Mouse (Mus musculus) limb, embryonic 12.5 days (tissue): ENCODE results near the gene Isca2. TPM values are rescaled to one million over a fixed set of nuclear protein-coding genes. Genes with fewer than 3 reads are reported as not detected.

Experiments
- ATAC-seq: fragments of 200-750 bp; cut with Nextera tagmentation; 2 replicates; pipeline ENCODE4 v1.8.0; 2017; ENCODE audit warnings: low read depth, moderate TSS enrichment; ENCODE audit not compliant: insufficient number of reproducible peaks, insufficient read depth, low FRiP score, low TSS enrichment
- H3K27ac ChIP-seq: fragments of 300-500 bp; sonication (generic); 2 replicates; pipeline ENCODE4 v1.5.1; 2016; ENCODE audit warnings: mild to moderate bottlenecking, moderate library complexity
- H3K27me3 ChIP-seq: fragments of 300-500 bp; sonication (generic); 2 replicates; pipeline ENCODE4 v1.6.1; 2016; ENCODE audit warnings: mild to moderate bottlenecking, moderate library complexity
- H3K36me3 ChIP-seq: fragments of 300-500 bp; sonication (generic); 2 replicates; pipeline ENCODE4 v1.6.1; 2016; ENCODE audit warnings: mild to moderate bottlenecking, moderate library complexity
- H3K4me1 ChIP-seq: fragments of 300-500 bp; sonication (generic); replicated peaks from 2 replicates; pipeline ENCODE4 v1.6.1; 2016
- H3K4me2 ChIP-seq: fragments of 300-500 bp; sonication (generic); 2 replicates; pipeline ENCODE4 v1.6.1; 2016; ENCODE audit warnings: mild to moderate bottlenecking, moderate library complexity
- H3K4me3 ChIP-seq: fragments of 300-500 bp; sonication (generic); replicated peaks from 2 replicates; pipeline ENCODE4 v1.5.1; 2016; ENCODE audit warnings: mild to moderate bottlenecking
- H3K9ac ChIP-seq: fragments of 300-500 bp; sonication (generic); replicated peaks from 2 replicates; pipeline ENCODE4 v1.6.1; 2016; ENCODE audit warnings: mild to moderate bottlenecking, moderate library complexity
- H3K9me3 ChIP-seq: fragments of 300-500 bp; sonication (generic); 2 replicates; pipeline ENCODE4 v1.6.1; 2016; ENCODE audit warnings: mild to moderate bottlenecking, moderate library complexity
- WGBS: fragments of 180-500 bp; shearing (Covaris S2); methylation state at CpG from one replicate; pipeline ENCODE4 v1.1.7; 2016; 5-methylcytosine and 5-hydroxymethylcytosine counted together
- polyA plus RNA-seq: library from polyadenylated mRNA; unstranded; fragments of >200 nt; fragmentation: Nextera tagmentation; extraction: Ambion mirVana; gene quantifications from 2 replicates; pipeline ENCODE4 v1.2.1, GENCODE M21; 2016

Isca2 gene
- polyA plus RNA-seq, 1 experiment from 2014 or later: 145 TPM

DNA sequence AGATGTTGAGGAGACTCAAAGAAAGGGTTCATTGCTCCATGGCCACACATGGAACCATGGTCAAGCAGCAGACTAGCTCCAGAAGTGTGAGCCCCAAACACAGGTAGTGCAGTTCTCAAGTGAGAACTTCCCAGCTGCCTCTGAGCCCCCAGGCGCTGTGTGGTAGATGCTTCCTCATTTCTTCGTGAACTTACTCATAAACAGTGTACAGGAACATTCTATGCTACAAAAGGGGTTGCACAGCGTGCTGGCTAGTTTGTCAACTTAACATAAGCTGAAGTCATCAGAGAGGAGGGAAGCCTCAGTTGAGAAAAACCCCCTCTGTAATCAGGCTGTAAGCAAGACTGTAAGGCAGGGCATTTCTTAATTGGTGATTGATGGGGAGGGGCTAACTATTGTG lies 29.6 kb downstream of the Isca2 start:
- no peaks in the 10 kb centered on the region for H3K27me3 ChIP-seq
- no peak overlapping the region for H3K9ac ChIP-seq
- no peak overlapping the region for H3K27ac ChIP-seq
- no peak overlapping the region for H3K4me3 ChIP-seq
- H3K4me2 ChIP-seq: no peak overlapping the region
- H3K4me1 ChIP-seq: peaks cover 21% of the 10 kb centered on the region
- no peak for ATAC-seq
- WGBS: 86% methylated on average over 3 of the region's 3 CpGs
- no peaks in the 10 kb centered on the region for H3K9me3 ChIP-seq
- H3K36me3 ChIP-seq: no peaks in the 10 kb centered on the region

DNA sequence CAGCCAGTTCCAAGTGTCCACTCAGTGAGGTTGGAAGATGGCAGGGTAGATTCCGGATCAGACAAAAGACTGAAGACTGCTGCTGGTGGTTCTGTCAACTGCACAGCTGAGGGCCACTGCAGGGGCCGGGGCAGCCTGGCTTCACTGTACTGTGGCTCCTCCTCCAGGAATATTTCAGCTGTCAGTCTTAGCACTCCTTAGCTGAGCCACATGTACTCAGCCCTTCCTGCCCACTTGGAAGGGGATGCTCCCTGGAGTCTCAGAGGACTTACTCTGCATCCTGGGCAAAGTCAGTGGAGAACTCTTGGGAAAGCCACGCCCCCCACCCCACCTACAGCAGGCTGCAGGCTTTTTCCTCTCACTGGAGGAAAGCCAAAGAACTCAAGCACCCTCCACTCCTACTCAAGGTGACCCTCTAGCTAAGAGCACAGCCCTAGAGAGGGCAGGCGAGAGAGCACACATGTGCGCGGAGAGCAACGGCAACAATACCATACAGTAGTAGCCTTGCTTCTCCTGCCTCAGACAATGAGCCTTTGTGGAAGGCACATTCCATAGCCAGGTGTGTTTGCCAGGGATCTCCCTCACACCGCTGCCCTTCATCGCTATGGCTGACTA lies 32.3 kb downstream of the Isca2 start:
- Histone ChIP-seq H3K4me2 (no peak overlapping the region), H3K9me3 (no peaks in the 10 kb centered on the region), H3K27ac (no peak overlapping the region), H3K4me3 (no peak overlapping the region), H3K4me1 (peaks cover 21% of the 10 kb centered on the region), H3K36me3 (no peaks in the 10 kb centered on the region), H3K27me3 (no peaks in the 10 kb centered on the region), H3K9ac (no peak overlapping the region)
- 0 out of 2 replicates have a peak, but pooled peaks have one; percentile 32 for ATAC-seq
- 63% methylated on average over 9 of the region's 9 CpGs for WGBS

DNA sequence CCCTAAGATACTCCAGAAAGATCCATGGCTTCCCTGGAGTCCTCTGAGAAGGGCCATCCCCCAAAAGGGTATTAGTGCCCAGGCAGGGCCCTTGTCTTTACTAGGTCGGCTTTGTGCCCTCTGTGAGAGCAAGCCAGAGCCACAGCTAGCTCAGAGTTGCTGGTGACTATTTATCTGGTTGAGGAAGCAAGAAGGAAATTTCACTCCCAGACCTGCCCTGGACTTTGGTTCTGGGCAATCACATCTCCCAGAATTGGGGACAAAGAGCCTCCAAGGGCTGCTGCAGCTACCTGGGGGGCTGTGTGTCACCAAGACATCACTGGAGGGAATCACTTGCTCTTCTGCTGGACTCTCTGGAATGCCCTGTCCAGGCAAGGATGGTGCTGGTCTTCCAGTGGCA lies 33.0 kb downstream of the Isca2 start:
- WGBS: 76% methylated on average over 1 of the region's 1 CpGs
- H3K4me3 ChIP-seq: no peak overlapping the region
- H3K27ac ChIP-seq: no peak overlapping the region

DNA sequence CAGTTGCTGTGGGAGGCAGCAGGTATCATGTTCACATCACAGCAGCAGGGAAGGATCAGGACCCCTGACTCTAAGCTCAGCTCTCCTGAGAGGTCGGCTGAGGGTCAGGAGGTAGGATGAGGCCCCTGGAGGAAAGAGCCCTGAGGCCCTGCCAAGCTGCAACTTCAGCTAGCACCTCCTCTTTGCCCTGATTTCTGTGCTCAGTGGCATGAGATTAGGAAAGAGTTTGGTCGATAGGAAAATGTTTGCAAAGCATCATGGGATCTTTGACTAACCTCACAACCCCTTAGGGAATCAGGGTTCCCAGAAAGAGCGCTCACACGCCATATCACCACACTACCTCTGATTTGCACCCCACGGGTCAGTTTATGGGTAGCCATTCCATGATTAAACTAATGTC lies 33.7 kb downstream of the Isca2 start:
- ATAC-seq: no peak
- no peak overlapping the region for H3K4me2 ChIP-seq
- H3K9me3 ChIP-seq: no peaks in the 10 kb centered on the region
- no peaks in the 10 kb centered on the region for H3K36me3 ChIP-seq
- 52% methylated on average over 5 of the region's 5 CpGs for WGBS
- H3K4me1 ChIP-seq: peaks cover 21% of the 10 kb centered on the region
- no peak overlapping the region for H3K4me3 ChIP-seq
- no peak overlapping the region for H3K9ac ChIP-seq
- H3K27ac ChIP-seq: no peak overlapping the region
- no peaks in the 10 kb centered on the region for H3K27me3 ChIP-seq

More for the DNA sequence above, 33.0 kb downstream of the Isca2 start:
- no peaks in the 10 kb centered on the region for H3K9me3 ChIP-seq
- H3K27me3 ChIP-seq: no peaks in the 10 kb centered on the region
- H3K36me3 ChIP-seq: no peaks in the 10 kb centered on the region
- ATAC-seq: no peak
- peaks cover 21% of the 10 kb centered on the region for H3K4me1 ChIP-seq
- no peak overlapping the region for H3K9ac ChIP-seq
- no peak overlapping the region for H3K4me2 ChIP-seq

DNA sequence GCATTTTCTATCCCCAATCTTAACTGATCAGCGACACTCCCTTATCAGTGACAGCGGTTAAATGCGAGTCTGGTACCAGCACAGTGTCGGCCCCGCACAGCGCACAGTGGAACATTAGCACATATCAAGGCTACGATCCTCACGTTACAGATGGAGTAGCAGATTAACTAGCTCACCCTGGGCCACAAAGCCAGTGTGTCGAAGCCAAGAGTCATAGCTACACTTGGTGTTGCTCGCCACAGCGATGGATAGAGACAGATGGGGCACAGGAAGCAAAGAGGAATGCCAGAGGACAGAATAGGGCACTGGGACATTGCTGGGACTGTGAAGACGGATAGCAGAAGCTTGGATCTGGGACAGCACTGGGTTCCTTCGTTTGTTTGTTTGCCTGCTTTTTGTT lies 34.3 kb downstream of the Isca2 start:
- Histone ChIP-seq H3K4me3 (no peak overlapping the region), H3K4me2 (no peak overlapping the region), H3K27ac (no peak overlapping the region), H3K9me3 (no peaks in the 10 kb centered on the region), H3K27me3 (no peaks in the 10 kb centered on the region), H3K36me3 (no peaks in the 10 kb centered on the region), H3K4me1 (peaks cover 21% of the 10 kb centered on the region), H3K9ac (no peak overlapping the region)
- WGBS: 82% methylated on average over 13 of the region's 13 CpGs
- ATAC-seq: no peak

DNA sequence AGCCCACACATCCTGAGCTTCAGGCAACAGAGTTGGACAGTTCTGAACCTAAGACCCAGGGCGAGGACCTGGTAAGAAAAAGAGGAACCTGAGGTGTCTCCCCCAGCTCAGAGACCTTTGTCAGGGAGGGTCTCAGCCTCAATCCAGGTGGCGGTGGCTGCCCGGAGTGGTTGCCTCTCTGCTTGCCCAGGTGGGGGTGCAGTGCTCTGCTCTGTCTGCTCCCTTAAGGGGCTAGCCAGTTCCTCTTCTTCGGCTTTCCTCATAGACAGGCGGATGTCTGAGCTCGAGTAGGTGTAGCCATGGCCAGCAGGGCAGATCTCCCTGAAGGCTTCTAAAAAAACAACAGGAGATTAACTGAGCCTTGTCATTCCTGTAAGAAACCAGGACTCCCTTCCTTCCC lies 36.0 kb downstream of the Isca2 start:
- Histone ChIP-seq H3K4me3 (no peak overlapping the region), H3K27me3 (no peaks in the 10 kb centered on the region), H3K27ac (no peak overlapping the region), H3K9me3 (no peaks in the 10 kb centered on the region), H3K4me1 (peaks cover 21% of the 10 kb centered on the region), H3K36me3 (no peaks in the 10 kb centered on the region), H3K9ac (no peak overlapping the region), H3K4me2 (no peak overlapping the region)
- WGBS: 78% methylated on average over 6 of the region's 6 CpGs
- no peak for ATAC-seq

DNA sequence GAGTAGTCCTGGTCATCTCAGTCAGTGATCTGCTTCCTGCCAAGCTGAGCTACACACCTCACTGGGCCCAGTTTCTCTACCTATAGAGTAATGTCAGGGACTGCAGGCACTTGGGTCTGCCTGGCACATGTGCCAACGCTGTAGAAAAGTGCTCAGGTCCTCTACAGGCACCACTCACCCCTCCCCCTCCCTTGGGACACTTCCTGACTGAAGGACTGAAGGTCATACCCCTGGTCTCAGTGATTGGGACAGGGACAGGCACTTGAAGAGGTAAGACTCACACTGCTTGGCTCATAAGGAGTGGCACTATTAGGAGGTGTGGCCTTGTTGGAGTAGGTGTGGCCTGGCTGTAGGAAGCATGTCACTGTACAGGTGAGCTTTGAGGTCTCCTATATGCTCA lies 37.8 kb downstream of the Isca2 start:
- 78% methylated on average over 1 of the region's 1 CpGs for WGBS
- Histone ChIP-seq H3K9me3 (no peaks in the 10 kb centered on the region), H3K9ac (no peak overlapping the region), H3K27ac (no peak overlapping the region), H3K4me2 (no peak overlapping the region), H3K36me3 (no peaks in the 10 kb centered on the region), H3K4me3 (no peak overlapping the region), H3K27me3 (no peaks in the 10 kb centered on the region), H3K4me1 (peaks cover 12% of the 10 kb centered on the region)
- ATAC-seq: no peak

DNA sequence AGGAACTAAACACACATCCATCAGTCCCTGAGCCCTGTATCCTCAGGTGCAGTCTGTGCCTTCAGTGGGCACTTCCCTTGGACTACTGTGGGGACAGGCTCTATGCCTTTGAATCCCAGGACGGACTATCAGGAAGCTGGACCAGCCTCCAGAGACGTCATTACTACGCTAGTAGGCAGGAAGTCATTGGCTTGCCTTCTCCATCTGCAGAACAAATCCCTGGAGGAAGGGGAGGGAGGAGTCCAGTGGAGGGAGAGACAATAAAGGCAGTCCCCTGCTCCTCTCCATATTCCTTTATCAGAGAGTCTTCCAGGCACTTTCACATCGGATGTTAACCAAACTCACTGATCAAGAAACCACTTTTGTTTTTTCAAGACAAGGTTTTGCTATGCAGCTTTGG lies 38.5 kb downstream of the Isca2 start:
- ATAC-seq: no peak
- Histone ChIP-seq H3K9me3 (no peaks in the 10 kb centered on the region), H3K4me1 (peaks cover 5% of the 10 kb centered on the region; the same call in 1 of the 2 replicates), H3K9ac (no peak overlapping the region), H3K27me3 (no peaks in the 10 kb centered on the region), H3K4me3 (no peak overlapping the region), H3K4me2 (no peak overlapping the region), H3K27ac (no peak overlapping the region), H3K36me3 (no peaks in the 10 kb centered on the region)
- 57% methylated on average over 4 of the region's 4 CpGs for WGBS

DNA sequence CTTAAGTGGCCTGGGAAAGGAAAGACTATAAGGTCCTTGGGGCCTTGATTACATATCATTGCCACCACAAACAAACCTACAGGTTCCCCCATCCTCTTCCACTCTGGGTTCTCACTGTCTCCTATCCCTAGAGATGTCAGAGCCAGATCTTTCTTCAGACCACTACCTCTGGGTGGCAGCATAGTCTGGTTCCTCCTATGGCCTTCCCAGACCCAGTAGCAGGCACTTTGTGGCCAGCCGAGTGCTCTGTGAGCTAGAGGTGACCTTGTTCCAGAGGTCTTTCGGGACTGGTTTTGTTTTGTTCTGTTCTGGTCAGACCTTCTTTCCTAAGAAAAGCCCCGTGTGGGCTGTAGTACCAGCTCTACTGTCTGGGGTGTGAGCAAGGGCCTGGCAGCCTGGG lies 39.0 kb downstream of the Isca2 start:
- H3K27me3 ChIP-seq: no peaks in the 10 kb centered on the region
- ATAC-seq: no peak
- no peaks in the 10 kb centered on the region for H3K4me1 ChIP-seq
- H3K4me3 ChIP-seq: no peak overlapping the region
- H3K36me3 ChIP-seq: no peaks in the 10 kb centered on the region
- H3K9ac ChIP-seq: no peak overlapping the region
- no peak overlapping the region for H3K4me2 ChIP-seq
- WGBS: 53% methylated on average over 3 of the region's 3 CpGs
- H3K27ac ChIP-seq: no peak overlapping the region
- H3K9me3 ChIP-seq: no peaks in the 10 kb centered on the region

DNA sequence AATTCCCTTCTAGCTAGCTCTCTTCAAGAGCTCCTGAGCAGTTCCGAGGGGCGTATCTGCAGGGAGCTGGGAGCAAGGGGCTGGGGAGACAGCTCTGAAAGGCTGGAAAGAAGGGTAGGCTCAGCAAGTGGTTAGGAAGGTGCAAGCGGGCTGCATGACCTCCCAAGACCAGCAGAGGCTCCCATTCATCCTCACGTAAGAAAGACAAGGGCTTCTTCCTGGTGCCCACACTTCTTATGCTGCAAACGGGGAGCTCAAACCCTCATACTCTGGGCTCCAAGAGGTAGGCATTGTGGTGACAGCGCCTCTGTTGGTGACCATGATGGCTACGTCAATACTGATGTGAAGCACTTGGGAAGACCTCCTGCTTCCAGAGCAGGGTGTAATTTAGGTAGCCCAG lies 40.7 kb downstream of the Isca2 start:
- H3K4me3 ChIP-seq: no peak overlapping the region
- no peaks in the 10 kb centered on the region for H3K36me3 ChIP-seq
- 44% methylated on average over 7 of the region's 7 CpGs for WGBS
- H3K27ac ChIP-seq: no peak overlapping the region
- no peaks in the 10 kb centered on the region for H3K27me3 ChIP-seq
- no peak overlapping the region for H3K4me2 ChIP-seq
- no peaks in the 10 kb centered on the region for H3K9me3 ChIP-seq
- H3K4me1 ChIP-seq: no peaks in the 10 kb centered on the region
- no peak overlapping the region for H3K9ac ChIP-seq
- no peak for ATAC-seq

DNA sequence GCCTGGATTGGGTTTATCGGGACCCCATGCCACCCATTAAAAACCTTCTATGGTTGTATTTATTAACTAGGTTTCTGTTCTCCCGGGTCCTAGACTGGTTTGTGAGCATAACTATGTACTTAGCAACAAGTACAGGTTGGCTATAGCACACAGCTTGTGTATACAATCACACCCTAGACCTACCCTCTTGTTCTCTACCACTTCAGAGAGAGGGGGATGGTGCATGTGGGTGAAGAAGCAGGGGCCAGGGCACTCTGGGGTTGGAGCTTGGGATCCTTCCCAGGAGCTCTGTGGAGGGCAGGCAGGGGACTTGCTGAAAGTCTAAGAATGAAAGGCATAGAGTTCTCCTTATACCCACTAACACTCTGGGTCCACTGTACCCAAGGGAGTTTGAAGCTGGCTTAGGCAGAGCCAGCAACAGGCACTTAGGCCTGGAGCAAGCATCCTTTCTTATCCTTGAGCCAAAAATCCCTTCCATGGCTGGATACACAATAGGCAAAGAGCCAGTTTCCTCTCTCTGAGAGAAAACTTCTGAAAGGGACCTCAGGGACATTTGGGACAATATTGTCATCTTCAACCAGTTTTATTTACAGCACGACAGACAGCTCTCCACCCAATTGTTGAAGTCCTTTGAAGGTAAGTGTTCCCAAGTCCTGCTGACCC lies 41.7 kb downstream of the Isca2 start:
- no peak overlapping the region for H3K4me2 ChIP-seq
- H3K9ac ChIP-seq: no peak overlapping the region
- H3K36me3 ChIP-seq: no peaks in the 10 kb centered on the region
- no peaks in the 10 kb centered on the region for H3K9me3 ChIP-seq
- ATAC-seq: no peak
- no peak overlapping the region for H3K27ac ChIP-seq
- peaks cover 3% of the 10 kb centered on the region; the same call in 1 of the 2 replicates for H3K27me3 ChIP-seq
- H3K4me1 ChIP-seq: no peaks in the 10 kb centered on the region
- WGBS: 64% methylated on average over 3 of the region's 3 CpGs
- H3K4me3 ChIP-seq: no peak overlapping the region

DNA sequence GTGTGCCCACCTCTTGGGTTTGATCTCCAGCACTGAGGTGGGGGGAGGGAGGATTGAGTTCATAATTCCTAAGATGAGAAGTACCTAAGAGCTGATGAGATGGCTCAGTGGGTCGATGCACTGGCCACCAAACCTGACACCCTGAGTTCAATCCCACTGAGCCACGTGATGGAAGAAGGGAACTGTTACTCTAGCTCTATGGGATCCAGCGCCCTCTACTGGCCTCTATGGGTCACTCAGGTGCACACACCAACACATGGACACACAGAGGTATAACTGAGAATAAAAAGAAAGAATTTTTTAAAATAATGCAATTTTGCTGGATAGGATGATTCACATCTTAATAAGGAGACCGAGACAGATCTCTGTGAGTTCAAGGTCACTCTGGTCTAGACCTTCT lies 45.4 kb downstream of the Isca2 start:
- H3K9ac ChIP-seq: no peak overlapping the region
- WGBS: 63% methylated on average over 4 of the region's 4 CpGs
- H3K9me3 ChIP-seq: no peaks in the 10 kb centered on the region
- no peak overlapping the region for H3K27ac ChIP-seq
- H3K4me3 ChIP-seq: no peak overlapping the region
- H3K4me1 ChIP-seq: no peaks in the 10 kb centered on the region
- peaks cover 11% of the 10 kb centered on the region; the same call in 1 of the 2 replicates for H3K27me3 ChIP-seq
- H3K36me3 ChIP-seq: no peaks in the 10 kb centered on the region
- ATAC-seq: no peak
- H3K4me2 ChIP-seq: no peak overlapping the region
